In genomic region chr15:90214913-90215312, GRCm38 (mm10) we compare ENCODE assay signal across 9 mouse cellular contexts. TPM values are rescaled to one million over a fixed set of nuclear protein-coding genes. Genes with fewer than 3 reads are reported as not detected.
DNase-seq lines count a peak whose midpoint lies in the region; ATAC-seq and TF ChIP-seq lines count a peak whose summit lies in the region.
"Had no signal": no experiment of that assay in that cellular context is flagged by ENCODE, and none has a peak within 500 bp of the region (broad histone marks: within the 10 kb centered on the region; RNA-seq: fewer than 3 reads in every experiment).

No protein-coding gene starts in this region.

- H3K4me2 ChIP-seq in forebrain, postnatal 0 days (ENCODE audit: low read depth), result no peak overlapping the region
- H3K4me2 ChIP-seq in kidney, embryonic 14.5 days (replicated peaks; ENCODE audit: low read depth, low read length), result no peak overlapping the region
- H3K4me2 ChIP-seq in neural tube, embryonic 15.5 days, result no peak overlapping the region
- H3K4me2 ChIP-seq: hindbrain, embryonic 15.5 days had no signal

- no peaks in the 10 kb centered on the region for H3K79me2 ChIP-seq in liver, adult 2 months (ENCODE audit: control insufficient read depth, insufficient read depth, low read length)

- ATAC-seq in forebrain, postnatal 0 days, result no peak
- 0 out of 2 replicates have a peak, but pooled peaks have one; percentile 60 for ATAC-seq in kidney, embryonic 14.5 days (ENCODE audit: low FRiP score, low TSS enrichment)
- 0 out of 2 replicates have a peak, but pooled peaks have one; percentile 55 for ATAC-seq in neural tube, embryonic 15.5 days (ENCODE audit: low FRiP score)
- no peak; the same call in 1 of the 2 replicates for ATAC-seq in erythroblast, adult 5-6 weeks (replicated peaks; ENCODE audit: low FRiP score, poor library complexity, severe bottlenecking)

- no peak overlapping the region for H3K9ac ChIP-seq in forebrain, postnatal 0 days
- no peak overlapping the region for H3K9ac ChIP-seq in kidney, embryonic 14.5 days (ENCODE audit: low read depth, low read length)
- no peak overlapping the region for H3K9ac ChIP-seq in liver, adult 2 months (ENCODE audit: low read depth, low read length)
- no peak overlapping the region for H3K9ac ChIP-seq in neural tube, embryonic 15.5 days (replicated peaks)
- H3K9ac ChIP-seq: hindbrain, embryonic 15.5 days had no signal

- DNase-seq in B cell, adult 2 months, result peak; percentile 63 to 67
- peak; percentile 28 to 49 for DNase-seq in CD8-positive naive resting alpha-beta T cell, adult 2 months (ENCODE audit: low read depth in 2 of 2, low spot score in 2 of 2)
- peak; percentile 37 for DNase-seq in c-Kit-positive CD71-negative TER-119-negative erythroid progenitor cells, embryonic 14.5 days (ENCODE audit: low read depth)
- peak; percentile 86 for DNase-seq in forebrain, postnatal 0 days
- peak; percentile 52 for DNase-seq in liver, adult 2 months (ENCODE audit: extremely low read depth, low read depth, low spot score)

- no peak overlapping the region for H3K27ac ChIP-seq in forebrain, postnatal 0 days (ENCODE audit: low read depth, low read length)
- H3K27ac ChIP-seq in kidney, embryonic 14.5 days (ENCODE audit: low read depth, low read length), result no peak overlapping the region
- H3K27ac ChIP-seq in liver, adult 2 months (replicated peaks; ENCODE audit: insufficient read depth, low read depth, low read length), result no peak overlapping the region
- no peak overlapping the region for H3K27ac ChIP-seq in neural tube, embryonic 15.5 days (replicated peaks)
- H3K27ac ChIP-seq: hindbrain, embryonic 15.5 days had no signal

- no peaks in the 10 kb centered on the region for H3K4me1 ChIP-seq in forebrain, postnatal 0 days (ENCODE audit: insufficient read depth)
- H3K4me1 ChIP-seq in kidney, embryonic 14.5 days (ENCODE audit: control insufficient read depth, insufficient read depth, low read length), result no peaks in the 10 kb centered on the region
- H3K4me1 ChIP-seq in liver, adult 2 months (ENCODE audit: control insufficient read depth, insufficient read depth, low read length), result peaks cover 2% of the 10 kb centered on the region; the same call in 1 of the 2 replicates
- H3K4me1 ChIP-seq in neural tube, embryonic 15.5 days, result peaks cover 5% of the 10 kb centered on the region; the same call in 1 of the 2 replicates
- H3K4me1 ChIP-seq: hindbrain, embryonic 15.5 days had no signal

- TF ChIP-seq POLR2A in liver, adult 2 months (IDR thresholded peaks at IDR 0.05; ENCODE audit: extremely low read depth, insufficient read depth, low read length), result no peak

- no peaks in the 10 kb centered on the region for H3K27me3 ChIP-seq in forebrain, postnatal 0 days (ENCODE audit: insufficient read depth, low read length)
- H3K27me3 ChIP-seq in kidney, embryonic 14.5 days (ENCODE audit: control insufficient read depth, insufficient read depth, low read length), result no peaks in the 10 kb centered on the region
- no peaks in the 10 kb centered on the region for H3K27me3 ChIP-seq in liver, adult 2 months (ENCODE audit: control insufficient read depth, insufficient read depth, low read length)
- no peaks in the 10 kb centered on the region for H3K27me3 ChIP-seq in neural tube, embryonic 15.5 days (replicated peaks)
- H3K27me3 ChIP-seq: hindbrain, embryonic 15.5 days had no signal

- H3K4me3 ChIP-seq in forebrain, postnatal 0 days (ENCODE audit: low read depth, low read length), result no peak overlapping the region
- H3K4me3 ChIP-seq in kidney, embryonic 14.5 days (ENCODE audit: low read length), result no peak overlapping the region
- no peak overlapping the region for H3K4me3 ChIP-seq in liver, adult 2 months (ENCODE audit: insufficient read depth, low read depth, low read length)
- H3K4me3 ChIP-seq in neural tube, embryonic 15.5 days (replicated peaks), result no peak overlapping the region
- H3K4me3 ChIP-seq: hindbrain, embryonic 15.5 days had no signal

- 9% methylated on average over 6 of the region's 6 CpGs for WGBS in forebrain, postnatal 0 days
- 18% methylated on average over 6 of the region's 6 CpGs for WGBS in kidney, embryonic 14.5 days
- WGBS in liver, adult 2 months, result 8% methylated on average over 6 of the region's 6 CpGs
- WGBS in neural tube, embryonic 15.5 days, result 16% methylated on average over 6 of the region's 6 CpGs

- H3K36me3 ChIP-seq in forebrain, postnatal 0 days (ENCODE audit: insufficient read depth), result no peaks in the 10 kb centered on the region
- H3K36me3 ChIP-seq in kidney, embryonic 14.5 days (ENCODE audit: control insufficient read depth, insufficient read depth, low read length), result no peaks in the 10 kb centered on the region
- no peaks in the 10 kb centered on the region for H3K36me3 ChIP-seq in liver, adult 2 months (ENCODE audit: control insufficient read depth, insufficient read depth, low read length)
- no peaks in the 10 kb centered on the region for H3K36me3 ChIP-seq in neural tube, embryonic 15.5 days
- H3K36me3 ChIP-seq: hindbrain, embryonic 15.5 days had no signal

- peak; percentile 96 for TF ChIP-seq CTCF in forebrain, postnatal 0 days (IDR thresholded peaks at IDR 0.05; ENCODE audit: low read depth)
- peak; percentile 47 for TF ChIP-seq CTCF in liver, adult 2 months (IDR thresholded peaks at IDR 0.05; ENCODE audit: low read depth, low read length)

- no peaks in the 10 kb centered on the region for H3K9me3 ChIP-seq in forebrain, postnatal 0 days (ENCODE audit: low read length)
- no peaks in the 10 kb centered on the region for H3K9me3 ChIP-seq in kidney, embryonic 14.5 days (ENCODE audit: control insufficient read depth, low read length)
- H3K9me3 ChIP-seq in neural tube, embryonic 15.5 days (replicated peaks), result no peaks in the 10 kb centered on the region
- H3K9me3 ChIP-seq: hindbrain, embryonic 15.5 days had no signal

RNA-seq across cellular contexts. Expression of gene Alg10b, which starts 9.2 kb away (rescaled TPM):
- total RNA-seq in forebrain, postnatal 0 days (2014; rRNA removed), result 59.9 and 91.3 TPM in 2 replicates
- polyA plus RNA-seq in forebrain, postnatal 0 days (2015; fragmentation: Nextera tagmentation; extraction: Ambion mirVana), result 21.0 and 34.8 TPM in 2 replicates
- 30.7 and 42.1 TPM in 2 replicates for polyA plus RNA-seq in kidney, embryonic 14.5 days (2014; fragmentation: Nextera tagmentation; extraction: Ambion mirVana)
- total RNA-seq in liver, adult 2 months (2014; rRNA removed), result 15.2 and 20.3 TPM in 2 replicates
- 8.1 and 8.9 TPM in 2 replicates for polyA plus RNA-seq in liver, adult 2 months (2012; rRNA removed)
- 38.6 and 39.1 TPM in 2 replicates for polyA plus RNA-seq in neural tube, embryonic 15.5 days (2015; fragmentation: Nextera tagmentation; extraction: Ambion mirVana)
- 8.1 and 11.3 TPM in 2 replicates for total RNA-seq in erythroblast, adult 5-6 weeks (2015; ENCODE audit: low replicate concordance)
- total RNA-seq in erythroblast, adult 5-6 weeks (2017; ENCODE audit: low replicate concordance), result 6.0 and 6.7 TPM in 2 replicates

Comparison
In these comparisons a context has a peak if more than half of its experiments do, and no peak if none do; other contexts are left out.
1. ATAC-seq: peak in kidney, embryonic 14.5 days (single experiment) and neural tube, embryonic 15.5 days (single experiment); none in forebrain, postnatal 0 days (single experiment) and erythroblast, adult 5-6 weeks (single experiment).
2. Peak in every context shown above with its lines, with median percentiles within 50 percentile points of each other: DNase-seq.